29 mouse cellular contexts compared by ENCODE assay signal in genomic region chr5:102802833-102803232, GRCm38 (mm10).
"Had no signal": no experiment of that assay in that cellular context is flagged by ENCODE, and none has a peak within 500 bp of the region (broad histone marks: within the 10 kb centered on the region; RNA-seq: fewer than 3 reads in every experiment).

No protein-coding gene starts in this region.

- H3K27ac ChIP-seq: heart, embryonic 10.5 days; heart, embryonic 13.5 days; heart, embryonic 15.5 days; hindbrain, embryonic 10.5 days; hindbrain, embryonic 12.5 days; hindbrain, embryonic 14.5 days; hindbrain, embryonic 15.5 days; hindbrain, postnatal 0 days; intestine, embryonic 15.5 days; layer of hippocampus, adult 2 months; left cerebral cortex, adult 2 months had no signal

- H3K27me3 ChIP-seq: heart, embryonic 12.5 days; heart, embryonic 13.5 days; heart, embryonic 15.5 days; hindbrain, embryonic 12.5 days; hindbrain, embryonic 13.5 days; hindbrain, embryonic 15.5 days; intestine, embryonic 15.5 days had no signal

- H3K4me2 ChIP-seq: heart, embryonic 11.5 days; heart, embryonic 12.5 days; heart, embryonic 13.5 days; heart, embryonic 15.5 days; hindbrain, embryonic 12.5 days; hindbrain, embryonic 13.5 days; hindbrain, embryonic 14.5 days; hindbrain, embryonic 15.5 days; intestine, embryonic 15.5 days had no signal

- ATAC-seq: hindbrain, embryonic 16.5 days; hindbrain, postnatal 0 days; inflammation-experienced regulatory T-cells, adult 6 months; intestine, embryonic 15.5 days; intestine, postnatal 0 days had no signal

- H3K36me3 ChIP-seq: heart, embryonic 10.5 days; heart, embryonic 12.5 days; heart, embryonic 13.5 days; heart, embryonic 15.5 days; hindbrain, embryonic 10.5 days; hindbrain, embryonic 12.5 days; hindbrain, embryonic 13.5 days; hindbrain, embryonic 15.5 days; intestine, embryonic 15.5 days had no signal

- H3K4me3 ChIP-seq: heart, embryonic 10.5 days; heart, embryonic 12.5 days; heart, embryonic 13.5 days; heart, embryonic 15.5 days; hindbrain, embryonic 10.5 days; hindbrain, embryonic 12.5 days; hindbrain, embryonic 13.5 days; hindbrain, embryonic 15.5 days; intestine, embryonic 15.5 days; layer of hippocampus, adult 2 months; left cerebral cortex, adult 2 months had no signal

- DNase-seq: heart, postnatal 10 days; heart, postnatal 14 days; heart, postnatal 36 days; heart, postnatal 4 days; kidney, adult 11 months; kidney, adult 18-20 months; kidney, adult 8-10 months; kidney, adult 9 months; kidney, postnatal 10 days; kidney, postnatal 25 days; layer of hippocampus, adult 9-11 months; layer of hippocampus, postnatal 36 days had no signal

- H3K9ac ChIP-seq: heart, embryonic 12.5 days; heart, embryonic 13.5 days; heart, embryonic 15.5 days; hindbrain, embryonic 12.5 days; hindbrain, embryonic 13.5 days; hindbrain, embryonic 14.5 days; hindbrain, embryonic 15.5 days; intestine, embryonic 15.5 days had no signal

- H3K9me3 ChIP-seq: heart, embryonic 10.5 days; heart, embryonic 12.5 days; heart, embryonic 13.5 days; heart, embryonic 15.5 days; hindbrain, embryonic 10.5 days; hindbrain, embryonic 12.5 days; hindbrain, embryonic 13.5 days; hindbrain, embryonic 15.5 days; intestine, embryonic 15.5 days had no signal

- H3K4me1 ChIP-seq: heart, embryonic 10.5 days; heart, embryonic 12.5 days; heart, embryonic 15.5 days; hindbrain, embryonic 15.5 days; intestine, embryonic 15.5 days had no signal
